Mouse (Mus musculus): ENCODE data around the gene Gm20388. TPM values are rescaled to one million over a fixed set of nuclear protein-coding genes. Genes with fewer than 3 reads are reported as not detected.

Gene Gm20388
- polyA plus RNA-seq, 1 experiment from 2014 or later = 1.4 TPM

GRCm38 (mm10) chr8:121903977-121904376, 1993.3 kb downstream of the Gm20388 start:
- H3K4me2 ChIP-seq (ENCODE audit: low read depth, low read length) = peak overlapping the region; percentile 84

GRCm38 (mm10) chr8:121904999-121905398, 1994.4 kb downstream of the Gm20388 start:
- Histone ChIP-seq H3K4me2 (ENCODE audit: low read depth, low read length) (peak overlapping the region; percentile 84), H3K9ac (ENCODE audit: low read depth, low read length) (peak overlapping the region; percentile 92), H3K4me3 (ENCODE audit: low read depth, low read length) (peak overlapping the region; percentile 93), H3K27ac (ENCODE audit: low read length) (peak overlapping the region; percentile 6; the same call in 1 of the 2 replicates), H3K27me3 (ENCODE audit: control insufficient read depth, insufficient read depth, low read depth, low read length) (no peaks in the 10 kb centered on the region), H3K9me3 (replicated peaks; ENCODE audit: control insufficient read depth, low read length) (no peaks in the 10 kb centered on the region), H3K36me3 (ENCODE audit: control insufficient read depth, insufficient read depth) (peaks cover 9% of the 10 kb centered on the region), H3K4me1 (ENCODE audit: control insufficient read depth, low read depth, low read length) (peaks cover 85% of the 10 kb centered on the region)
- WGBS (ENCODE audit: insufficient replicate concordance) = 79% methylated on average over 9 of the region's 9 CpGs
- ATAC-seq (ENCODE audit: low read depth) = no peak

More at GRCm38 (mm10) chr8:121903977-121904376, 1993.3 kb downstream of the Gm20388 start:
- Histone ChIP-seq H3K9me3 (replicated peaks; ENCODE audit: control insufficient read depth, low read length) (no peaks in the 10 kb centered on the region), H3K4me1 (ENCODE audit: control insufficient read depth, low read depth, low read length) (peaks cover 84% of the 10 kb centered on the region), H3K27me3 (ENCODE audit: control insufficient read depth, insufficient read depth, low read depth, low read length) (no peaks in the 10 kb centered on the region), H3K9ac (ENCODE audit: low read depth, low read length) (peak overlapping the region; percentile 92; the same call in 1 of the 2 replicates), H3K36me3 (ENCODE audit: control insufficient read depth, insufficient read depth) (peaks cover 9% of the 10 kb centered on the region), H3K4me3 (ENCODE audit: low read depth, low read length) (peak overlapping the region; percentile 93), H3K27ac (ENCODE audit: low read length) (no peak overlapping the region)
- ATAC-seq (ENCODE audit: low read depth) = no peak
- WGBS (ENCODE audit: insufficient replicate concordance) = 45% methylated on average over 6 of the region's 6 CpGs

GRCm38 (mm10) chr8:121905420-121905819, 1994.8 kb downstream of the Gm20388 start:
- peak overlapping the region; percentile 84 for H3K4me2 ChIP-seq (ENCODE audit: low read depth, low read length)
- no peaks in the 10 kb centered on the region for H3K27me3 ChIP-seq (ENCODE audit: control insufficient read depth, insufficient read depth, low read depth, low read length)
- peaks cover 9% of the 10 kb centered on the region for H3K36me3 ChIP-seq (ENCODE audit: control insufficient read depth, insufficient read depth)
- peak overlapping the region; percentile 70 for H3K27ac ChIP-seq (ENCODE audit: low read length)
- ATAC-seq (ENCODE audit: low read depth) = no peak
- H3K9me3 ChIP-seq (replicated peaks; ENCODE audit: control insufficient read depth, low read length) = no peaks in the 10 kb centered on the region
- H3K4me1 ChIP-seq (ENCODE audit: control insufficient read depth, low read depth, low read length) = peaks cover 82% of the 10 kb centered on the region
- H3K9ac ChIP-seq (ENCODE audit: low read depth, low read length) = peak overlapping the region; percentile 92
- WGBS (ENCODE audit: insufficient replicate concordance) = 43% methylated on average over 1 of the region's 1 CpGs
- peak overlapping the region; percentile 93 for H3K4me3 ChIP-seq (ENCODE audit: low read depth, low read length)

GRCm38 (mm10) chr8:121905864-121906263, 1995.2 kb downstream of the Gm20388 start:
- peak overlapping the region; percentile 84 for H3K4me2 ChIP-seq (ENCODE audit: low read depth, low read length)
- H3K4me3 ChIP-seq (ENCODE audit: low read depth, low read length) = peak overlapping the region; percentile 93
- H3K27ac ChIP-seq (ENCODE audit: low read length) = peak overlapping the region; percentile 70
- peak overlapping the region; percentile 92 for H3K9ac ChIP-seq (ENCODE audit: low read depth, low read length)
- 9% methylated on average over 5 of the region's 5 CpGs for WGBS (ENCODE audit: insufficient replicate concordance)
- H3K9me3 ChIP-seq (replicated peaks; ENCODE audit: control insufficient read depth, low read length) = no peaks in the 10 kb centered on the region
- peaks cover 9% of the 10 kb centered on the region for H3K36me3 ChIP-seq (ENCODE audit: control insufficient read depth, insufficient read depth)
- H3K27me3 ChIP-seq (ENCODE audit: control insufficient read depth, insufficient read depth, low read depth, low read length) = no peaks in the 10 kb centered on the region
- peak; percentile 7; the same call in 1 of the 2 replicates for ATAC-seq (ENCODE audit: low read depth)
- H3K4me1 ChIP-seq (ENCODE audit: control insufficient read depth, low read depth, low read length) = peaks cover 77% of the 10 kb centered on the region

- Histone ChIP-seq H3K9ac (ENCODE audit: low read depth, low read length) (peak overlapping the region; percentile 92), H3K4me2 (ENCODE audit: low read depth, low read length) (peak overlapping the region; percentile 84), H3K27me3 (ENCODE audit: control insufficient read depth, insufficient read depth, low read depth, low read length) (no peaks in the 10 kb centered on the region), H3K36me3 (ENCODE audit: control insufficient read depth, insufficient read depth) (peaks cover 9% of the 10 kb centered on the region), H3K4me3 (ENCODE audit: low read depth, low read length) (peak overlapping the region; percentile 93), H3K9me3 (replicated peaks; ENCODE audit: control insufficient read depth, low read length) (no peaks in the 10 kb centered on the region), H3K27ac (ENCODE audit: low read length) (peak overlapping the region; percentile 70), H3K4me1 (ENCODE audit: control insufficient read depth, low read depth, low read length) (peaks cover 68% of the 10 kb centered on the region)
- ATAC-seq (ENCODE audit: low read depth) = peak; percentile 39
- WGBS (ENCODE audit: insufficient replicate concordance) = under 1% methylated on average over 72 of the region's 72 CpGs
These were observed 1996.2 kb downstream of the Gm20388 start for GRCm38 (mm10) chr8:121906542-121907512.

- peaks cover 62% of the 10 kb centered on the region for H3K4me1 ChIP-seq (ENCODE audit: control insufficient read depth, low read depth, low read length)
- peaks cover 5% of the 10 kb centered on the region; the same call in 1 of the 2 replicates for H3K36me3 ChIP-seq (ENCODE audit: control insufficient read depth, insufficient read depth)
- H3K27ac ChIP-seq (ENCODE audit: low read length) = peak within 1 kb of the TSS; percentile 70
- peak within 1 kb of the TSS; percentile 92 for H3K9ac ChIP-seq (ENCODE audit: low read depth, low read length)
- under 1% methylated on average over 60 of the region's 61 CpGs for WGBS (ENCODE audit: insufficient replicate concordance)
- H3K4me3 ChIP-seq (ENCODE audit: low read depth, low read length) = peak within 1 kb of the TSS; percentile 93
- H3K9me3 ChIP-seq (replicated peaks; ENCODE audit: control insufficient read depth, low read length) = no peaks in the 10 kb centered on the region
- peak within 1 kb of the TSS; percentile 94 for H3K4me2 ChIP-seq (ENCODE audit: low read depth, low read length)
- no peaks in the 10 kb centered on the region for H3K27me3 ChIP-seq (ENCODE audit: control insufficient read depth, insufficient read depth, low read depth, low read length)
- peak; percentile 88 for ATAC-seq (ENCODE audit: low read depth)
These were observed 1997.1 kb downstream of the Gm20388 start, which contains the start of gene Slc7a5 for GRCm38 (mm10) chr8:121907587-121908248. Gene Slc7a5, minus strand, starts transcription at chr8:121907694.

- Histone ChIP-seq H3K36me3 (ENCODE audit: control insufficient read depth, insufficient read depth) (peaks cover 3% of the 10 kb centered on the region; the same call in 1 of the 2 replicates), H3K9me3 (replicated peaks; ENCODE audit: control insufficient read depth, low read length) (no peaks in the 10 kb centered on the region), H3K4me1 (ENCODE audit: control insufficient read depth, low read depth, low read length) (peaks cover 61% of the 10 kb centered on the region), H3K27me3 (ENCODE audit: control insufficient read depth, insufficient read depth, low read depth, low read length) (no peaks in the 10 kb centered on the region), H3K27ac (ENCODE audit: low read length) (no peak overlapping the region), H3K4me2 (ENCODE audit: low read depth, low read length) (peak overlapping the region; percentile 94), H3K4me3 (ENCODE audit: low read depth, low read length) (peak overlapping the region; percentile 93), H3K9ac (ENCODE audit: low read depth, low read length) (peak overlapping the region; percentile 22; the same call in 1 of the 2 replicates)
- 22% methylated on average over 8 of the region's 8 CpGs for WGBS (ENCODE audit: insufficient replicate concordance)
- ATAC-seq (ENCODE audit: low read depth) = no peak
These were observed 1997.9 kb downstream of the Gm20388 start for GRCm38 (mm10) chr8:121908378-121909147.

GRCm38 (mm10) chr8:121909148-121909541, 1998.5 kb downstream of the Gm20388 start:
- Histone ChIP-seq H3K36me3 (ENCODE audit: control insufficient read depth, insufficient read depth) (no peaks in the 10 kb centered on the region), H3K27me3 (ENCODE audit: control insufficient read depth, insufficient read depth, low read depth, low read length) (no peaks in the 10 kb centered on the region), H3K27ac (ENCODE audit: low read length) (no peak overlapping the region), H3K9me3 (replicated peaks; ENCODE audit: control insufficient read depth, low read length) (no peaks in the 10 kb centered on the region), H3K4me2 (ENCODE audit: low read depth, low read length) (no peak overlapping the region), H3K4me3 (ENCODE audit: low read depth, low read length) (no peak overlapping the region), H3K4me1 (ENCODE audit: control insufficient read depth, low read depth, low read length) (peaks cover 55% of the 10 kb centered on the region), H3K9ac (ENCODE audit: low read depth, low read length) (peak overlapping the region; percentile 22; the same call in 1 of the 2 replicates)
- 45% methylated on average over 8 of the region's 8 CpGs for WGBS (ENCODE audit: insufficient replicate concordance)
- no peak for ATAC-seq (ENCODE audit: low read depth)

Measured in liver, embryonic 16.5 days (tissue).